Mouse (Mus musculus) G1E (cell line): ENCODE measurements at regions not wholly inside any gene's neighbourhood (a gene's known extent, or its start where the extent isn't known, plus 50 kb on each side); places are given as distances from the start of the nearest gene placed in this dataset.

Experiments used
- ATAC-seq: 2 replicates; pipeline ENCODE4 v1.8.0; 2016; ENCODE audit warnings: mild to moderate bottlenecking; ENCODE audit not compliant: insufficient number of reproducible peaks, poor library complexity, low FRiP score, severe bottlenecking; ENCODE audit errors: extremely low read depth
- DNase-seq: peaks from one replicate; pipeline ENCODE4 v3.0.0; 2012; ENCODE audit warnings: low spot score
- H3K27me3 ChIP-seq: 2 replicates; pipeline ENCODE4 v1.6.1; 2012; ENCODE audit warnings: mild to moderate bottlenecking, low read length, inconsistent platforms; ENCODE audit not compliant: insufficient read depth
- H3K36me3 ChIP-seq: replicated peaks from 2 replicates; pipeline ENCODE3; 2012; ENCODE audit warnings: mild to moderate bottlenecking, inconsistent platforms
- H3K4me1 ChIP-seq: 2 replicates; pipeline ENCODE4 v1.6.1; 2012; ENCODE audit warnings: low read depth, low read length, inconsistent platforms, mixed read lengths; ENCODE audit not compliant: insufficient read depth
- H3K4me3 ChIP-seq: 2 replicates; pipeline ENCODE4 v1.5.1; 2012; ENCODE audit warnings: low read depth, mild to moderate bottlenecking, inconsistent platforms, low read length, moderate library complexity, mixed read lengths
- H3K9me3 ChIP-seq: replicated peaks from 2 replicates; pipeline ENCODE4 v1.6.1; 2012; ENCODE audit warnings: inconsistent platforms
- CTCF ChIP-seq: IDR thresholded peaks from 2 replicates; pipeline ENCODE4 v1.5.1; 2012; ENCODE audit warnings: low read depth, low read length, inconsistent platforms, mixed read lengths
- GATA1 ChIP-seq: IDR thresholded peaks from 2 replicates; pipeline ENCODE4 v1.6.1; 2012; ENCODE audit warnings: borderline replicate concordance, low read length, inconsistent platforms, mixed read lengths
- GATA2 ChIP-seq: IDR thresholded peaks from 2 replicates; pipeline ENCODE4 v1.6.1; 2012; ENCODE audit warnings: low read depth, low read length, inconsistent platforms, borderline replicate concordance
- POLR2AphosphoS5 ChIP-seq: IDR thresholded peaks from 2 replicates; pipeline ENCODE4 v1.6.1; 2012; ENCODE audit warnings: low read depth, low read length, inconsistent platforms; ENCODE audit not compliant: insufficient replicate concordance
- TAL1 ChIP-seq: conservative IDR thresholded peaks from 2 replicates; pipeline ENCODE4 v1.6.1; 2012; ENCODE audit warnings: low read depth, low read length, inconsistent platforms, mixed read lengths

DNA sequence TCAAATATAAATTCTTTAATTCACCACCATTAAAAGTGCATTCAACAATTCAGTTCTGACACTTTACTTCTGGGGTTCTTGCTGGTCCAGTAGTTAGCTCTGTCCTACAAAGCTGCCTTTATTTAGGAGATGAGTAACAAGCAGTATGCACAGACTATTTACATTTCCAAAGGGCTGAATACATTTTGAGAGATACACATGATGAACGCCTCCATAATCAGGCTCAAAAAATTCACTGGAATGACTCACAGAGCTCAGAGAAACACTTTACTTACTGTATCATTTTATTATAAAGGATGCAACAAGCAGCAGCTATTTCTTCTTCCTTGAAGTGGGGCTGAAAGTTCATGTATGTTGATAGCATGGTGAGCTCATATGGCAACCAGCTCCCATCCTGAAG lies 336.6 kb upstream of the Frg1 start:
- no peak for DNase-seq
- TF ChIP-seq TAL1 = no peak
- TF ChIP-seq CTCF = no peak
- TF ChIP-seq POLR2AphosphoS5 = no peak
- no peak for TF ChIP-seq GATA2
- no peak for TF ChIP-seq GATA1
- Histone ChIP-seq H3K9me3 (no peaks in the 10 kb centered on the region), H3K4me3 (no peak overlapping the region), H3K36me3 (no peaks in the 10 kb centered on the region), H3K4me1 (no peaks in the 10 kb centered on the region), H3K27me3 (no peaks in the 10 kb centered on the region)
- no peak for ATAC-seq

DNA sequence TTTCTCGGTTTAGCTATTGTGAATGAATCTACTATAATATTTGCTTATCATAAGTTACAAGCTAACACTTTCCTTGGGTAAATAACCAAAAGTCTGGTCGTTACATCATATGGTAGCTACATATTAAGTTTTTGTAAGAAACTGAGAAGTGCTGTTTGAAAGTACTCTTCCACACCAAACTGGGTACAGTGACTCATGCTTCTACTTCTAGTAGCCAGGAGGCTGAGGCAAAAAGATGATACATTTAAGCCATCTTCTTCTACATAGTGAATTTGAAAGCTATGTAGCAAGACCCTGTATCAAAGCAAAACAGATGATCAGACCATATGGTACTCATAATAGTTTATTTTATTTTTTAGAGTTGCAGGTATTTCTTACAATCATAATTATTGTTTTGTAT lies 335.8 kb upstream of the Frg1 start:
- H3K4me3 ChIP-seq = no peak overlapping the region
- H3K4me1 ChIP-seq = no peaks in the 10 kb centered on the region

DNA sequence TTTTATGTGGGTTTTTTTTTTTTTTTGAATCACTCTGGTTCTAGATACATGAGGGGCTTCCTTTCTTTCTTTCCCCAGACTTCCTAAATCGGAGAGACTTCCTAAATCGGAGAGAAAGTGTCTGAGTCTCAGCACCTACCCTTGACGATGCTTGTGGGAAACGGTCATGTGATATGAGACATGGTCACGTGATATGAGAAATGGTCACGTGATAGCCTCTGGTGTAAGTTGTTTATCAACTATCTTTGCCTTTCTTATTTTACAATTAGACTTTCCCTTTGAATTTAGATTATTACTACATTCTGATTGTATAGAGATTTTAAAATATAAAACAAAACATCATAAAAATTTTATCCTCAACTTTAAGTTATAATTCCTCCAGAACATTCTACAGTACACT lies 330.1 kb upstream of the Frg1 start:
- no peaks in the 10 kb centered on the region for H3K36me3 ChIP-seq
- H3K4me1 ChIP-seq = no peaks in the 10 kb centered on the region
- TF ChIP-seq TAL1 (no peak), GATA2 (no peak), CTCF (no peak), POLR2AphosphoS5 (no peak), GATA1 (no peak)
- H3K4me3 ChIP-seq = no peak overlapping the region
- no peaks in the 10 kb centered on the region for H3K9me3 ChIP-seq
- no peaks in the 10 kb centered on the region for H3K27me3 ChIP-seq
- DNase-seq (no peak), ATAC-seq (no peak)

More for the DNA sequence above, 335.8 kb upstream of the Frg1 start:
- no peaks in the 10 kb centered on the region for H3K9me3 ChIP-seq
- no peaks in the 10 kb centered on the region for H3K36me3 ChIP-seq
- no peak for ATAC-seq
- DNase-seq = no peak
- TF ChIP-seq TAL1 (no peak), POLR2AphosphoS5 (no peak), GATA1 (no peak), GATA2 (no peak), CTCF (no peak)
- no peaks in the 10 kb centered on the region for H3K27me3 ChIP-seq

DNA sequence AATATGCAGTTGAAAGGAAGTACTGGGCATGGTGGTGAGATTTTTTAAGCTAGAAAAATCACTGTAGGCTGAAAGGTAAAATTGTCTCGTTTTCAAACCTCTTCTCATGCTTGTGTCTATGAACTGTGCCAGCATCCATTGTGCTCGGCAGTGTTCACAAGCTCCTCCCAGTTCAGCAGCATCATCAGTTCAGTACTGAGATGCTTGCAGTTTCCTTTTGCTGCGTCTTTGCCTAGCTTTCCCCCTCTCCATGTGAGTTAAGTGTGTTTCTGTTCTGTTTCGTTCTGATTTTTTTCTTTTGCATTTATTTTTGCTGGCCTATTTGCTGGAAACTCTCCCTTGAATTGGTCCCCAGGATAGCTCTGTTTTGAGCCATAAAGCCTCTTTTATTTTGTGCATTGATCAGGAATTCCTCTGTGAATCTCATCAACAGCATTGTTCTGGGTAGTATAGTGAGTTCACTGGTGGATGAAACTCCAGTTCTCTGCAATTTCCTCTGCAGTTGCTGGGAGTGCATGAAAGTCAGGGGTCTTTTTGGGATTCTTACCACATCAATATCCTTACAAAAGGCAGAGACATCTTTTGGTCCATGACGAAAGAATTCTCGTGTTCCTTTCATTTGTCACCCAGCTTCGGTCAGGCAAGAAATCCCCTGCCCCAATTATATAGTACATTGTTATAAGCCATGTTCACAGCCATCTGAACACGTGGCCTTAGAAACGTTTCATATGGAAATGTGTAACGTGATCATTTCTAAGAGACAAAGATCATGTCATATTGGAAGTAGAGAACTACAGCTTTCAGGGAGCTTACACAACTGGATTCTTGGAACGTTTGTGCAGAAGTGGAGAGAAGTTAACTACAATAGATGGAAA lies 326.2 kb upstream of the Frg1 start:
- Histone ChIP-seq H3K4me3 (no peak overlapping the region), H3K9me3 (no peaks in the 10 kb centered on the region), H3K36me3 (no peaks in the 10 kb centered on the region), H3K4me1 (no peaks in the 10 kb centered on the region), H3K27me3 (no peaks in the 10 kb centered on the region)
- DNase-seq (no peak), ATAC-seq (no peak)
- TF ChIP-seq GATA1 (no peak), TAL1 (no peak), CTCF (no peak), POLR2AphosphoS5 (no peak), GATA2 (no peak)

DNA sequence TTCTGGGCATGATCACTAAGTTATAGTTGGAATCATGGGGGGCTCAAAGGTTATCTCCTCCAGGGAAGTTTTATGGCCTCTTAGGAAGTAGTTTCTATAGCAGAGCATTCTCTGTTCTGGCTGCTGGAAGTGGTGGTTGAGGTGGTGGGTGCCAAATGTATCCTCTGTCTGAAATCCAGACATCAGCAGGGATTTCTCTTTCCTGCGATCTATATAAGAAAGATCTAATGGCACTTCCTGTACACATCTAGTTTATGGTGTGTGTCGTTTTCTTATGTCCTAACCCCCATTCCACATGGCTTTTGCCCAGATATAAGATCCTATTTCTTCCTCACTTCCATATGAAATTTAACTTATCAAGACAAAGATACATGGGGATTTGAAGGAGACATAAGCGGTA lies 300.1 kb upstream of the Frg1 start:
- no peaks in the 10 kb centered on the region for H3K27me3 ChIP-seq
- no peak overlapping the region for H3K4me3 ChIP-seq
- H3K9me3 ChIP-seq = no peaks in the 10 kb centered on the region
- ATAC-seq (no peak), DNase-seq (no peak)
- H3K36me3 ChIP-seq = no peaks in the 10 kb centered on the region
- H3K4me1 ChIP-seq = no peaks in the 10 kb centered on the region
- TF ChIP-seq POLR2AphosphoS5 = no peak
- TF ChIP-seq GATA2 = no peak
- no peak for TF ChIP-seq TAL1
- no peak for TF ChIP-seq CTCF
- TF ChIP-seq GATA1 = no peak

DNA sequence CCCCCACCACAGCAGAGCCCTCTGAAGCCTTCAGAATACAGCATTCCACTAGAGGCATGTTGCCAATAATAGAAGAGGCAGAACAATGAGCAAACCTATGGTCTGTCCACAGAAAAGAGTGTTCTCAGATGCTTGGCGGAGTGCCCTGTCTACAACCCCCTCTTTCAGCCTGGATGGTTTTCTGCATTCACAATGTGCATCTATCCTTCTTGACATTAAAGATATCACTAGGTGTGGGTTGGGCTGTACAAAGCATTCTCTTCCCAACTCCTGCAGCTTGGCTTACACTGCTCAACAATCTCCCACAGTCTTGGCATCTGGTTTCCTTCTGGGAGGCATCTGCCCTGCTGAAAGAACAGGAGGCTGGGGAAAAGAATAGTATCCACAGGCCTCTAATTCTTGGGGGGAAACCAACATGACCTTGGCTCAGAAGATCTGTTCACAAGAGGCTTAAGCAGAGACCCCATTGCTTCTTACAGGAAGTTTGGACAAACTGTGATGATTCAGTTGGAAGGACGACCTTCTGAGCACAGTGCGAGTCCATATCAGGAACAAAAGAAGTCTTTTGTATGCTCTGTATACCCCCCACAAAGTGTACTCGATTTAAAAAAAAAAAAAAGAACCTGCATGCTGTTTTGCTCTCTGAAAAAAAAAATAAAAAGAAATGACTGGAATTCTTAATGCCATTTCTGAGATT lies 296.9 kb upstream of the Frg1 start:
- H3K4me3 ChIP-seq = no peak overlapping the region
- no peaks in the 10 kb centered on the region for H3K27me3 ChIP-seq
- no peak for TF ChIP-seq GATA2
- TF ChIP-seq GATA1 = no peak
- TF ChIP-seq CTCF = no peak
- TF ChIP-seq TAL1 = no peak
- TF ChIP-seq POLR2AphosphoS5 = no peak
- DNase-seq (no peak), ATAC-seq (no peak)
- no peaks in the 10 kb centered on the region for H3K36me3 ChIP-seq
- no peaks in the 10 kb centered on the region for H3K4me1 ChIP-seq
- H3K9me3 ChIP-seq = no peaks in the 10 kb centered on the region
